Mouse (Mus musculus) large intestine, adult 2 months (tissue): ENCODE measurements at regions not wholly inside any gene's neighbourhood (a gene's known extent, or its start where the extent isn't known, plus 50 kb on each side); places are given as distances from the start of the nearest gene placed in this dataset.

ENCODE experiments used
- DNase-seq: peaks from one replicate; pipeline ENCODE4 v3.0.0-alpha.2; 2012; ENCODE audit warnings: low read depth, low spot score
- WGBS: fragments of 180-500 bp; shearing (Covaris S2); methylation state at CpG from one replicate; pipeline ENCODE4 v1.1.7; 2018; 5-methylcytosine and 5-hydroxymethylcytosine counted together

- WGBS, result 78% methylated on average over 7 of the region's 7 CpGs
- DNase-seq, result no peak
Observed at GRCm38 (mm10) chr3:143340032-143340431, 458.2 kb upstream of the Pkn2 start.

- DNase-seq, result no peak
- WGBS, result 90% methylated on average over 3 of the region's 3 CpGs
Observed at GRCm38 (mm10) chr3:143333339-143333738, 451.5 kb upstream of the Pkn2 start.

GRCm38 (mm10) chr3:143328521-143328920 lies 446.7 kb upstream of the Pkn2 start:
- no peak for DNase-seq

DNA sequence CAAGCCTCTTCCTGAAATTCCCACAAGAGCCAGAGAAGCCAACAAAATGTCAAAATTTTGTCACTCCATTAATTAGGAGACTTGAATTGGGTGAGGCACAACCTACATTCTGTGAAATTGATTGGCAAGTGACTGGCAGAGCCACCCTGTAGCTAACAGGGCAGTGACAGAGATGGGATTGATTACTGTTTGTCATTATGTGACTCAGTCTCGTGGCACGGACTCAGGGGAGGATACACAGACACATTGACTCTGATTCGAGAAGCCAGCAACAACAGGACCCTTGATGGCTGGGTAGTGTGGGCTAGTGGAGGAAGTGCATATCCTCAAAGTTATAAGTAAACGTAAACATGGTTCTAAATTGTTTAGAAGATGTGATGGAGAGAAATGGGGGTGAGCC lies 445.8 kb upstream of the Pkn2 start:
- WGBS, result 47% methylated on average over 4 of the region's 4 CpGs
- DNase-seq, result no peak

DNA sequence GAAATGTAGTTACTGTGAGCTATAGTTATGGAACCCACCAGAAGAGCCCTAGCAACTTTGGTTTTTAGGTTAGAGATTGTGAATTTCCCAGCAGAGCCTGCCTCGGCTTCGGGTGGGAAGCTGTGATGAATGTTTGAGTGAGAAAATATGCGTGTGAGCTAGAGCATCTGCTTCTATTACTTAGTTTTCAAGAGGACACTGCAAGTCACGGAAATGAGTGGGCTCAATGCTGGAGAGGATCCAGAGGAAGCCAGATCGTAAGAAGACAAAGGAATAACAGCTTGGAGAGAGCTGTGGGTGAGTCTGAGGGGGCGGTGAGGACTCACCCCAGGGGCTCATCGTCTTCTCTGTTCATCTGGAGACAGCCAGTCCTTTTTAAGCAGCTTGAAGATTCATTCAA lies 434.7 kb upstream of the Pkn2 start:
- DNase-seq, result no peak
- WGBS, result 69% methylated on average over 7 of the region's 7 CpGs

GRCm38 (mm10) chr3:143291793-143292192 lies 410.0 kb upstream of the Pkn2 start:
- 78% methylated on average over 4 of the region's 4 CpGs for WGBS
- no peak for DNase-seq

GRCm38 (mm10) chr3:143264132-143264531 lies 382.3 kb upstream of the Pkn2 start:
- no peak for DNase-seq
- WGBS, result 86% methylated on average over 6 of the region's 6 CpGs

DNA sequence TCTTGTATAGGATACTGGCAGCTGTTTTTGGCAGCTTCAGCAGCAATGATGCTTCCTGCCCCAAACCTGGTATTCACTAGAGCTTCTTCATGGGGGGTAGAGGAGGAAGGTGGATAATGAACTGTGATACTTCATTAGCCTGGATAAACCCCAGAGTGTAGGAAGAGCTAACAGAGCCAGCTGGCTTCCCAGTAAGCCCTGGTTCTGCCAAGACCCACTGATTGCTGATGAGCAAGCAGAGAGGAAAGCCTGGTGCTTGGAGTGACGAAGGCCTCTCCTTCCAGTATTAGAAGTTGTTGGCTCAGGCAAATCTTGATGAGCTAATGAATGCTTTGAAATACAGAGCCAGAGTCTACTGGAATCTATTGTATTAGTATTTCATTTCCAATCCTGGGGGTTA lies 370.8 kb upstream of the Pkn2 start:
- 83% methylated on average over 1 of the region's 1 CpGs for WGBS
- DNase-seq, result no peak

GRCm38 (mm10) chr3:143252008-143252407 lies 370.2 kb upstream of the Pkn2 start:
- WGBS, result 67% methylated on average over 2 of the region's 2 CpGs
- DNase-seq, result no peak

- DNase-seq, result no peak
- 55% methylated on average over 4 of the region's 4 CpGs for WGBS
Observed at GRCm38 (mm10) chr3:143242691-143243090, 360.9 kb upstream of the Pkn2 start.

DNA sequence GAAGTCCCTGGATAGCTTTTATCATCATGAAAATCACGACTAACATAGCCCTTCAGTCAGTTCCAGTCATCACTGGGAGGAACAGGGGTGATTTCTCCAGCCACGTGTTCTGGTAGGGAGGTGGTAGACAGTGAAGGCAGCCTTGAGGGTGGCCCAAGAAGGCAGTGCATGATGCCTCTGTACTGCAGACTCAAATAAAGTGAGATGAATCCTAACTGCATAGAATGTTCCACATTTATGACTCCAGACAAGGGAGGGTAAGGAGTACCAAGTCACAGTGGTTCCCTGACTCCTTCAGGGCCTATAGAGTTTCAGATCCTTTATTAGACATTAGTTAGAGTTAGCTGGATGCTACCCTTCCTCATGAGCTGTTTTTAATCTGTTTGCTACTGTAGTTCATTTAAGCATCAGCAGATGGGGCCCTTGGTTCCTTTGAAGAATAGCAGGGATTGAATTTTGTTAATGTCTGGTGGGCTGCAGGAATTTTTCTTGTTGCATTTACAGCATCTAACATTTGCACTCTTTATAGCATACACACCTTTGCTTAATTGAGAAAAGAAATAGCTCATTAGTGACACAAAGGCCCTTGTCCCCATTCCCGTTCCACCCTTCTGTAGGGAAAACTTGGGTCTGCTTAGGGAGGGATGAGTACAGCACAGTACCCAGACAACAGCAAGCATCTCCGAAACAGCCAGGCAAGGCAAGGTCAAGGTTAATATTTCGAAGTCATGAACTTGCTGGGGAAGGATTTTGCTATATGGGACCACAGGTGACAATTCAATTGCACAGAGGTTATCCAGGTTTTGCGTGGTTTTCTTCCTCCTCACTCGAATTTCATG lies 359.0 kb upstream of the Pkn2 start:
- 59% methylated on average over 7 of the region's 7 CpGs for WGBS
- DNase-seq, result no peak

GRCm38 (mm10) chr3:143238546-143238945 lies 356.7 kb upstream of the Pkn2 start:
- 86% methylated on average over 6 of the region's 6 CpGs for WGBS

GRCm38 (mm10) chr3:143223999-143224729 lies 342.4 kb upstream of the Pkn2 start:
- DNase-seq, result no peak
- 56% methylated on average over 6 of the region's 6 CpGs for WGBS

More at GRCm38 (mm10) chr3:143238546-143238945, 356.7 kb upstream of the Pkn2 start:
- DNase-seq, result no peak

DNA sequence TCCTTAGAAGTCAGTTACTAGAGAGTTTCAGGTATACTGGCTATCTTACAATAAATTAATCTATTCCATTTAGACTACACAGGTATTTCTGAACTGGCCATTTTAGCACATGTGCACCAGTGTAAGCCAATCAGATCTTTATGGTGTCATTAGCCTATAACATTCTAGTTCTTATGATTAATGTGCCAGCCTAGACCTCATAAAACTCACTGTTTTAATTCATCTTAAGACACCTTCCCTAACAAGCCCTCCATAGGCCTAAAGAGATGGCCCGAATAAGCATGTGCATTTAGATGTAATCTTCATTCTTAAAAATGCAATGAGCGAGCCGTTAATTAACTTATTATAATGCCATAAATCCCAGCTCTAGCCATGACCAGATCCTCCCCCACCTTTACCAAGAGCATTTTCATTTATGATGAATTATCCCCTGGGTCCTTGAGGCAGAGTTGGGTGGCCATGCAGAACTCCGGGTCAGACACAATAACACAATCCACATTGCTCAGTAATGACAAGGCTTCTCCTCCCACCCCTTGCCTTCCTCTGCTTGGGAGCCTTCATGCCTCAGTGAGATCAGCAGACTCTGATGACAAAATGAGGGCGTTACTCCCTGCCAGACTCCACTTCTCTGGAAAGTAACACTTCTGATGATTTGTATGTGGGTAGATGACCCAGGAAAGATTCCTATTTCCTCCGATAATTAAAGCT lies 311.6 kb upstream of the Pkn2 start:
- no peak for DNase-seq
- WGBS, result 83% methylated on average over 6 of the region's 6 CpGs

DNA sequence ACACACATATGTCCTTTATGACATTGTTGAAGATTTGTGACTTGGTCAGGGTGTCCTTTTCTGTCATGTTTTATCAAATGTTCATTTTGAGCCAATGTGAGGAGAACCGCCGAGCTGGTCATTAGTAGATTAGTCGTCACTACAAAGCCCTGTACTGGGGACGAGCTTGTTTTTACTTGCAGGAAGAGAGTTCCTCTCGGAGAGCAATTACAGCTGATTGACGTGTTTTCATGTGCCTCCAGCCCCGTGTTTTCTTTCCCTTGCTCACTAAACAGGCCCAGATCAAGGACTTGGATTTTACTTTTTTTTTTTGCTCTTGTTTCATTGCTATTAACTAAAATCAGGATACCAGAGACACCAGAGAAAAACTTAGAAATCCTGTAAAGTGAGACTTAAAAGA lies 307.1 kb upstream of the Pkn2 start:
- WGBS, result 55% methylated on average over 7 of the region's 7 CpGs
- no peak for DNase-seq

DNA sequence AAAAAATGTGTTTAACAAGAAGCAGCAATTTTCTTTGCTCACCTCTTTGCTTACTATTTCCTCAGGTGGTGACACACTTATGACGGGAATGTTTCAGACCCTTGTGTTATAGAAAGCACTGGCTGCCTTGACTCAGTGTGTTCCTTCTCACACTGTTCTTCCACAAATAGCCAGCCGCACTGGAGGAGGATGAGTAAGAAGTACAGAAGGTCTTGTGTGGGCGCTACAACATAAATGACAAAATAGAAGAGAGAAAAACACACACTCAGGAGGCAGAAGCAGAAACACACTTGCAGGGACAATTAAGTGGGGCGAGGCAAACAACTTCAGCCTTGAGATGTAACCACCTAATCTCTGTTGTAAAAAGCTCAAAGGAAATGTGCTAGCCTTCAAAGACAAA lies 292.2 kb upstream of the Pkn2 start:
- WGBS, result 35% methylated on average over 4 of the region's 4 CpGs
- peak; percentile 4 for DNase-seq

- 20% methylated on average over 1 of the region's 1 CpGs for whole genome bisulfite sequencing
- DNase-seq, result no peak
Observed at GRCm38 (mm10) chr3:143162444-143162843, 280.6 kb upstream of the Pkn2 start.

GRCm38 (mm10) chr3:143161993-143162392 lies 280.2 kb upstream of the Pkn2 start:
- DNase-seq, result no peak
- WGBS, result 44% methylated on average over 6 of the region's 6 CpGs

DNA sequence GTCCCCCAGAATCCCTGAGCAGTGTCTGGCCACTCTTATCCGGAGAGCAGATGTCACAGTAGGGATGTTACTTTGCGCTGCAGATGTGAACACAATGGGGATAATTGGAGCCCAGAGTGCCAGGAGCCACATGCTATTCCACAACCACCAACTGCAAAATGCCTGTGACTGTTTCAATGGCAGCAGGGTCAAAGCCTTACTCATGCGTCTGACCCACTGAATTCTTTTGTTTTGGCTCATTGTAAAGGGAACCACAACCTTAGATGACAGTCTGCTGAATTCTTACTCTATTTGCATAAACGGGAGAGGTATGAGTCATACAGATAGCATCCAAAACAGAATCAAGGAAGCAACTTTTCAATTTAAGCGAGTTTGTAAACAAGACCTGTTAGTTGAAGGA lies 276.8 kb upstream of the Pkn2 start:
- WGBS, result 45% methylated on average over 5 of the region's 5 CpGs
- DNase-seq, result no peak

- no peak for DNase-seq
Observed at GRCm38 (mm10) chr3:143156733-143157524, 275.1 kb upstream of the Pkn2 start.
